ENCODE assay signal across 8 mouse cellular contexts in genomic region chr8:70139981-70140380, GRCm38 (mm10). TPM values are rescaled to one million over a fixed set of nuclear protein-coding genes. Genes with fewer than 3 reads are reported as not detected.
A peak's percentile ranks its signal among the peaks of the same experiment; 100 is the strongest.
DNase-seq lines count a peak whose midpoint lies in the region; ATAC-seq and TF ChIP-seq lines count a peak whose summit lies in the region.

No protein-coding gene starts in this region.

- H3K4me3 ChIP-seq in kidney, adult 2 months (ENCODE audit: insufficient read depth, low read depth, low read length): peak overlapping the region; percentile 64
- H3K4me3 ChIP-seq in hindbrain, embryonic 11.5 days (ENCODE audit: low read depth, low read length): peak overlapping the region; percentile 79
- H3K4me3 ChIP-seq in midbrain, embryonic 12.5 days: peak overlapping the region; percentile 66

- DNase-seq in kidney, adult 2 months: no peak
- no peak for DNase-seq in kidney, postnatal 14 days
- DNase-seq in MN1 (ENCODE audit: low spot score): peak; percentile 72
- no peak for DNase-seq in hindbrain, embryonic 11.5 days (ENCODE audit: low spot score)
- no peak for DNase-seq in thymus, postnatal 14 days
- no peak for DNase-seq in adrenal gland, postnatal 14 days

- H3K9me3 ChIP-seq in hindbrain, embryonic 11.5 days (ENCODE audit: control insufficient read depth, low read length): no peaks in the 10 kb centered on the region
- no peaks in the 10 kb centered on the region for H3K9me3 ChIP-seq in midbrain, embryonic 12.5 days

- peak overlapping the region; percentile 86 for H3K27ac ChIP-seq in kidney, adult 2 months (ENCODE audit: insufficient read depth, low read depth, low read length)
- peak overlapping the region; percentile 61; the same call in 1 of the 2 replicates for H3K27ac ChIP-seq in hindbrain, embryonic 11.5 days (ENCODE audit: low read depth, low read length)
- peak overlapping the region; percentile 74 for H3K27ac ChIP-seq in midbrain, embryonic 12.5 days (replicated peaks)

- WGBS in kidney, adult 2 months: 4% methylated on average over 9 of the region's 9 CpGs
- 19% methylated on average over 9 of the region's 9 CpGs for WGBS in hindbrain, embryonic 11.5 days
- 15% methylated on average over 9 of the region's 9 CpGs for WGBS in midbrain, embryonic 12.5 days

- peak overlapping the region; percentile 77 for H3K9ac ChIP-seq in hindbrain, embryonic 11.5 days (ENCODE audit: low read depth, low read length)
- peak overlapping the region; percentile 82 for H3K9ac ChIP-seq in midbrain, embryonic 12.5 days (replicated peaks)

- H3K4me2 ChIP-seq in hindbrain, embryonic 11.5 days (replicated peaks; ENCODE audit: low read depth, low read length): peak overlapping the region; percentile 73
- H3K4me2 ChIP-seq in midbrain, embryonic 12.5 days (replicated peaks): peak overlapping the region; percentile 85

- no peak for TF ChIP-seq CTCF in kidney, adult 2 months (conservative IDR thresholded peaks at IDR 0.05; ENCODE audit: insufficient read depth, insufficient read length, low read depth, low read length)

- no peaks in the 10 kb centered on the region for H3K27me3 ChIP-seq in kidney, adult 2 months (replicated peaks; ENCODE audit: control insufficient read depth, insufficient read depth, low read length)
- H3K27me3 ChIP-seq in hindbrain, embryonic 11.5 days (ENCODE audit: control insufficient read depth, insufficient read depth, low read length): no peaks in the 10 kb centered on the region
- H3K27me3 ChIP-seq in midbrain, embryonic 12.5 days: no peaks in the 10 kb centered on the region

- H3K4me1 ChIP-seq in kidney, adult 2 months (ENCODE audit: control insufficient read depth, insufficient read depth, low read length): peaks cover 15% of the 10 kb centered on the region
- peaks cover 8% of the 10 kb centered on the region; the same call in 1 of the 2 replicates for H3K4me1 ChIP-seq in hindbrain, embryonic 11.5 days (replicated peaks; ENCODE audit: control insufficient read depth, insufficient read depth, low read length)
- H3K4me1 ChIP-seq in midbrain, embryonic 12.5 days: peaks cover 22% of the 10 kb centered on the region

- no peak for TF ChIP-seq POLR2A in kidney, adult 2 months (IDR thresholded peaks at IDR 0.05; ENCODE audit: low read depth, low read length)

- H3K36me3 ChIP-seq in kidney, adult 2 months (ENCODE audit: control insufficient read depth, insufficient read depth, low read length): no peaks in the 10 kb centered on the region
- H3K36me3 ChIP-seq in hindbrain, embryonic 11.5 days (ENCODE audit: control insufficient read depth, insufficient read depth, low read length): 0 out of 2 replicates have a peak, but pooled peaks cover 2% of the 10 kb centered on the region
- peaks cover 48% of the 10 kb centered on the region for H3K36me3 ChIP-seq in midbrain, embryonic 12.5 days

- ATAC-seq in hindbrain, embryonic 11.5 days (ENCODE audit: low FRiP score): no peak
- no peak for ATAC-seq in midbrain, embryonic 12.5 days (ENCODE audit: low FRiP score, low read depth)
- ATAC-seq in cerebellum, adult (ENCODE audit: insufficient number of reproducible peaks, low FRiP score, low TSS enrichment): no peak

RNA-seq across cellular contexts. Expression of gene Mef2b, which starts 0.5 kb away (rescaled TPM):
- 0.10 and 0.16 TPM in 2 replicates for polyA plus RNA-seq in kidney, adult 2 months (2012; rRNA removed)
- 0.28 and 0.32 TPM in 2 replicates for polyA plus RNA-seq in hindbrain, embryonic 11.5 days (2014; fragmentation: Nextera tagmentation; extraction: Ambion mirVana)
- polyA plus RNA-seq in midbrain, embryonic 12.5 days (2016; fragmentation: Nextera tagmentation; extraction: Ambion mirVana): 0.19 and 0.46 TPM in 2 replicates
- 0.41 and 0.56 TPM in 2 replicates for total RNA-seq in adrenal gland, postnatal 14 days (2021)

RNA-seq across cellular contexts. Expression of gene Borcs8, which starts 0.7 kb away (rescaled TPM):
- polyA plus RNA-seq in kidney, adult 2 months (2012; rRNA removed): 107 and 111 TPM in 2 replicates
- polyA plus RNA-seq in hindbrain, embryonic 11.5 days (2014; fragmentation: Nextera tagmentation; extraction: Ambion mirVana): 48.4 and 49.0 TPM in 2 replicates
- polyA plus RNA-seq in midbrain, embryonic 12.5 days (2016; fragmentation: Nextera tagmentation; extraction: Ambion mirVana): 37.1 and 41.9 TPM in 2 replicates
- total RNA-seq in adrenal gland, postnatal 14 days (2021): 49.2 and 50.5 TPM in 2 replicates

RNA-seq across cellular contexts. Expression of gene Rfxank, which starts 1.0 kb away (rescaled TPM):
- 29.9 and 31.9 TPM in 2 replicates for polyA plus RNA-seq in kidney, adult 2 months (2012; rRNA removed)
- polyA plus RNA-seq in hindbrain, embryonic 11.5 days (2014; fragmentation: Nextera tagmentation; extraction: Ambion mirVana): 10.9 and 14.6 TPM in 2 replicates
- 16.3 and 17.8 TPM in 2 replicates for polyA plus RNA-seq in midbrain, embryonic 12.5 days (2016; fragmentation: Nextera tagmentation; extraction: Ambion mirVana)
- 16.9 and 18.8 TPM in 2 replicates for total RNA-seq in adrenal gland, postnatal 14 days (2021)

RNA-seq across cellular contexts. Expression of gene Nr2c2ap, which starts 8.8 kb away (rescaled TPM):
- 13.8 and 14.8 TPM in 2 replicates for polyA plus RNA-seq in kidney, adult 2 months (2012; rRNA removed)
- 16.7 and 19.2 TPM in 2 replicates for polyA plus RNA-seq in hindbrain, embryonic 11.5 days (2014; fragmentation: Nextera tagmentation; extraction: Ambion mirVana)
- polyA plus RNA-seq in midbrain, embryonic 12.5 days (2016; fragmentation: Nextera tagmentation; extraction: Ambion mirVana): 23.3 and 23.8 TPM in 2 replicates
- 15.0 and 18.4 TPM in 2 replicates for total RNA-seq in adrenal gland, postnatal 14 days (2021)

RNA-seq across cellular contexts. Expression of gene Ncan, which starts 19.3 kb away (rescaled TPM):
- 0.04 and 0.06 TPM in 2 replicates for polyA plus RNA-seq in kidney, adult 2 months (2012; rRNA removed)
- polyA plus RNA-seq in hindbrain, embryonic 11.5 days (2014; fragmentation: Nextera tagmentation; extraction: Ambion mirVana): 71.3 and 74.5 TPM in 2 replicates
- 91.9 and 109 TPM in 2 replicates for polyA plus RNA-seq in midbrain, embryonic 12.5 days (2016; fragmentation: Nextera tagmentation; extraction: Ambion mirVana)
- total RNA-seq in adrenal gland, postnatal 14 days (2021): 0.41 and 0.67 TPM in 2 replicates
